Mouse (Mus musculus) heart, embryonic 11.5 days (tissue): ENCODE measurements around the gene Rfwd3. TPM values are rescaled to one million over a fixed set of nuclear protein-coding genes. Genes with fewer than 3 reads are reported as not detected.

Experiments used
- ATAC-seq: fragments of 200-750 bp; cut with Nextera tagmentation; replicated peaks from 2 replicates; pipeline ENCODE4 v1.8.0; 2017; ENCODE audit warnings: moderate library complexity; ENCODE audit not compliant: insufficient number of reproducible peaks, low FRiP score, low TSS enrichment
- H3K27ac ChIP-seq: fragments of 300-500 bp; sonication (generic); 2 replicates; pipeline ENCODE4 v1.5.1; 2014; ENCODE audit warnings: mild to moderate bottlenecking, low read depth, low read length
- H3K27me3 ChIP-seq: fragments of 300-500 bp; sonication (generic); 2 replicates; pipeline ENCODE4 v1.6.1; 2014; ENCODE audit warnings: mild to moderate bottlenecking, low read length, mixed read lengths; ENCODE audit not compliant: control insufficient read depth, insufficient read depth
- H3K36me3 ChIP-seq: fragments of 300-500 bp; sonication (generic); 2 replicates; pipeline ENCODE4 v1.6.1; 2014; ENCODE audit warnings: mild to moderate bottlenecking, low read length, moderate library complexity, mixed read lengths; ENCODE audit not compliant: control insufficient read depth, insufficient read depth
- H3K4me1 ChIP-seq: fragments of 300-500 bp; sonication (generic); 2 replicates; pipeline ENCODE4 v1.6.1; 2014; ENCODE audit warnings: low read length; ENCODE audit not compliant: control insufficient read depth, insufficient read depth
- H3K4me2 ChIP-seq: fragments of 300-500 bp; sonication (generic); 2 replicates; pipeline ENCODE4 v1.6.1; 2014; ENCODE audit warnings: mild to moderate bottlenecking, moderate library complexity
- H3K4me3 ChIP-seq: fragments of 300-500 bp; sonication (generic); 2 replicates; pipeline ENCODE4 v1.5.1; 2014; ENCODE audit warnings: low read depth, low read length
- H3K9ac ChIP-seq: fragments of 300-500 bp; sonication (generic); 2 replicates; pipeline ENCODE4 v1.6.1; 2014; ENCODE audit warnings: mild to moderate bottlenecking, low read depth, low read length, moderate library complexity
- H3K9me3 ChIP-seq: fragments of 300-500 bp; sonication (generic); replicated peaks from 2 replicates; pipeline ENCODE4 v1.6.1; 2016; ENCODE audit warnings: low read length; ENCODE audit not compliant: control insufficient read depth
- WGBS: fragments of 180-500 bp; shearing (Covaris S2); extraction: QIAGEN DNeasy Blood & Tissue Kit; methylation state at CpG from one replicate; pipeline ENCODE4 v1.1.7; 2014; ENCODE audit not compliant: insufficient replicate concordance; 5-methylcytosine and 5-hydroxymethylcytosine counted together
- polyA plus RNA-seq: library from polyadenylated mRNA; unstranded; fragments of >200 nt; fragmentation: Nextera tagmentation; extraction: Ambion mirVana; gene quantifications from 2 replicates; pipeline ENCODE4 v1.2.1, GENCODE M21; 2014

Rfwd3 gene
- 43.8 and 46.6 TPM in 2 replicates for polyA plus RNA-seq

- peak; percentile 97 for ATAC-seq
- 0% methylated on average over 65 of the region's 67 CpGs for WGBS
Observed at GRCm38 (mm10) chr8:111299821-111300568, at the start of gene Rfwd3. Rfwd3 (minus strand) TSS chr8:111300222.

DNA sequence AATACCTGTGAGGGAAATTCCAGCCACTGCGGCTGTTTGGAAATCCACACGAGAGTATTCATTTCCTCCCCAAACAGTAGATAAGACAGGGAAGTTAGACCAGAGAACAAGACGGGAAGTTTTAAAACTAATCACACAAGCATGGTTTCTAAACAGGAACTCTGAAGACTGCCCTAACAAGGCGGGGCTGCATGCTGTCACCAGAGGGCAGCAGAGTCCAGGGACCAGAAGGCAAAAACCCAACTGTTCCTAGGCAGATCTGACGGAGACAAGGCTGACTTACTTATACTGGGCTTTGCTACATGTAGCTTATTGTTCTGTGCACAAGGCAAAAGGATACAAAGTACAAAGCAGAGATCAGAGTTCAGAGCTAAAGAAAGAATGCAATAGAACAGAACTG is 43.2 kb upstream of the Rfwd3 start:
- Histone ChIP-seq H3K4me1 (no peaks in the 10 kb centered on the region), H3K4me3 (no peak overlapping the region), H3K36me3 (no peaks in the 10 kb centered on the region), H3K9ac (no peak overlapping the region), H3K27me3 (no peaks in the 10 kb centered on the region; the same call in 1 of the 2 replicates), H3K4me2 (no peak overlapping the region), H3K9me3 (no peaks in the 10 kb centered on the region), H3K27ac (no peak overlapping the region)
- ATAC-seq = no peak
- WGBS = 6% methylated on average over 5 of the region's 5 CpGs

More at GRCm38 (mm10) chr8:111299821-111300568, at the start of gene Rfwd3:
- H3K9ac ChIP-seq = peak within 1 kb of the TSS; percentile 95
- peak within 1 kb of the TSS; percentile 60 for H3K4me2 ChIP-seq
- peak within 1 kb of the TSS; percentile 94 for H3K27ac ChIP-seq
- H3K27me3 ChIP-seq = no peaks in the 10 kb centered on the region
- peak within 1 kb of the TSS; percentile 97 for H3K4me3 ChIP-seq
- 0 out of 2 replicates have a peak, but pooled peaks cover 2% of the 10 kb centered on the region for H3K4me1 ChIP-seq
- peaks cover 13% of the 10 kb centered on the region for H3K36me3 ChIP-seq
- no peaks in the 10 kb centered on the region for H3K9me3 ChIP-seq

DNA sequence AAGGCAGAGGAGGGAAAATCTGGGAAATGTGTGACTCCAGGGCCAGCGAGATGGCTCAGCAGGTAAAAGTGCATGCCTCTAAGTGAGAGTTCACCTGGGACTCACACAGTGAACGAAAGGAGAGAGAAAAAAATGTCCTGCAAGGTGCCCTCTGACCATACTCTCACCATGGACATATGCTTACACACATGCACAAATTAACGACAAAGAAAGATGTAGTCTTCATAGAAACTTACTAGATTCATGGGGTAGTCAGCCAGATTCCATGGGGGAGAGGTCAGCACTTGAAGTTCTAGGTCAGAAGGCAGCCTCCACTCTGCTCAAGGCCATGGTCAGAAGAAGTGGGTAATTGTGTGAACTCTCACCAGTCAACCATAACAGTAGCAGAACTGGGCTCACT is 40.2 kb upstream of the Rfwd3 start:
- H3K27ac ChIP-seq = no peak overlapping the region
- peaks cover 4% of the 10 kb centered on the region; the same call in 1 of the 2 replicates for H3K27me3 ChIP-seq
- H3K4me2 ChIP-seq = no peak overlapping the region
- H3K9me3 ChIP-seq = no peaks in the 10 kb centered on the region
- no peak for ATAC-seq
- H3K4me1 ChIP-seq = no peaks in the 10 kb centered on the region
- WGBS = 78% methylated on average over 3 of the region's 3 CpGs
- no peaks in the 10 kb centered on the region for H3K36me3 ChIP-seq
- H3K9ac ChIP-seq = no peak overlapping the region
- H3K4me3 ChIP-seq = no peak overlapping the region

- no peaks in the 10 kb centered on the region for H3K4me1 ChIP-seq
- WGBS = 40% methylated on average over 12 of the region's 12 CpGs
- H3K9ac ChIP-seq = no peak overlapping the region
- H3K27me3 ChIP-seq = peaks cover 4% of the 10 kb centered on the region; the same call in 1 of the 2 replicates
- H3K36me3 ChIP-seq = no peaks in the 10 kb centered on the region
- H3K4me3 ChIP-seq = peak overlapping the region; percentile 55
- H3K27ac ChIP-seq = no peak overlapping the region
- no peaks in the 10 kb centered on the region for H3K9me3 ChIP-seq
- ATAC-seq = no peak
- H3K4me2 ChIP-seq = peak overlapping the region; percentile 89
Observed at GRCm38 (mm10) chr8:111338370-111339208, 38.6 kb upstream of the Rfwd3 start.

- no peak within 1 kb of the TSS; the same call in 1 of the 2 replicates for H3K9ac ChIP-seq
- no peak within 1 kb of the TSS for H3K27ac ChIP-seq
- WGBS = under 1% methylated on average over 29 of the region's 29 CpGs
- H3K27me3 ChIP-seq = peaks cover 4% of the 10 kb centered on the region; the same call in 1 of the 2 replicates
- H3K4me1 ChIP-seq = no peaks in the 10 kb centered on the region
- no peak for ATAC-seq
- peak within 1 kb of the TSS; percentile 89 for H3K4me2 ChIP-seq
- H3K4me3 ChIP-seq = peak within 1 kb of the TSS; percentile 55
- no peaks in the 10 kb centered on the region for H3K9me3 ChIP-seq
- no peaks in the 10 kb centered on the region for H3K36me3 ChIP-seq
Observed at GRCm38 (mm10) chr8:111337890-111338347, 37.9 kb upstream of the Rfwd3 start, which contains the start of gene Mlkl. Mlkl (minus strand) TSS chr8:111338177.

GRCm38 (mm10) chr8:111337311-111337889 is 37.4 kb upstream of the Rfwd3 start:
- H3K27ac ChIP-seq = no peak overlapping the region
- H3K27me3 ChIP-seq = peaks cover 4% of the 10 kb centered on the region; the same call in 1 of the 2 replicates
- no peak overlapping the region; the same call in 1 of the 2 replicates for H3K9ac ChIP-seq
- no peak for ATAC-seq
- peak overlapping the region; percentile 89 for H3K4me2 ChIP-seq
- 24% methylated on average over 17 of the region's 17 CpGs for WGBS
- no peaks in the 10 kb centered on the region for H3K9me3 ChIP-seq
- H3K4me3 ChIP-seq = peak overlapping the region; percentile 55
- no peaks in the 10 kb centered on the region for H3K4me1 ChIP-seq
- no peaks in the 10 kb centered on the region for H3K36me3 ChIP-seq

GRCm38 (mm10) chr8:111336692-111337091 is 36.7 kb upstream of the Rfwd3 start:
- H3K4me1 ChIP-seq = no peaks in the 10 kb centered on the region
- no peaks in the 10 kb centered on the region for H3K9me3 ChIP-seq
- H3K4me3 ChIP-seq = no peak overlapping the region
- WGBS = 72% methylated on average over 4 of the region's 4 CpGs
- no peak for ATAC-seq
- H3K27me3 ChIP-seq = peaks cover 4% of the 10 kb centered on the region; the same call in 1 of the 2 replicates
- H3K36me3 ChIP-seq = no peaks in the 10 kb centered on the region
- no peak overlapping the region for H3K9ac ChIP-seq
- no peak overlapping the region for H3K27ac ChIP-seq
- H3K4me2 ChIP-seq = no peak overlapping the region

DNA sequence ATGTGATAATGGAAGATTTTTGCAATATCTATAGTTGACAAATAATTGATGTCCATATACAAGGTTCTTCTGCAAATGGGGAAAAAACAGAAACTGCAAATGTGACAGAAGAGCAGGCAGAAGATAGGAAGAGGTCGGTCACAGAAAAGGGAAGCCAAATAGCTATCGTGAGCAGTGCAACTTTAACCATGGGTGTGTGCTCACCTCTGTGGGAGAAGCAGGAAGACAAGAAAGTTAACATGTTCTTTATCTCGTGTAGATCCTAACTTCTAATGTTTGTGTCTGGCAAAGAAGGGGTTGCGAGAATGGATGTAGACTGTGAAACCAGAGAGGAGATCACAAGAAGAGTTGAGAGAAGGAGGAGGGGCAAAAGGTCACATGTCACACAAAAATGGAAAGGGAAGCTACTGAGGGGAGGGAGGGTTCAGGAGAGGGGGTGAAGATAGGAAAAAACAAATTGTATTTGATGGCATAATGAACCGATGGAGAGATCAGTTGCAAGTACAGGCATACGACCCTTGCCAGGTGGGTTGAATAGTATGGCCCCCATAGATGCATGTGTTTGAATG is 25.3 kb upstream of the Rfwd3 start:
- no peak overlapping the region for H3K4me2 ChIP-seq
- no peaks in the 10 kb centered on the region for H3K9me3 ChIP-seq
- no peak overlapping the region for H3K27ac ChIP-seq
- 78% methylated on average over 6 of the region's 6 CpGs for WGBS
- no peak for ATAC-seq
- H3K4me1 ChIP-seq = no peaks in the 10 kb centered on the region
- H3K27me3 ChIP-seq = no peaks in the 10 kb centered on the region
- no peak overlapping the region for H3K9ac ChIP-seq
- H3K36me3 ChIP-seq = no peaks in the 10 kb centered on the region
- H3K4me3 ChIP-seq = no peak overlapping the region
